Mouse (Mus musculus): Measurements from ENCODE around the gene Pdilt.
"Not testable (repeated sequence)": the region's sequence is repeated elsewhere in the genome, so short reads cannot be mapped to it uniquely, and the experiment has no call there.

DNA sequence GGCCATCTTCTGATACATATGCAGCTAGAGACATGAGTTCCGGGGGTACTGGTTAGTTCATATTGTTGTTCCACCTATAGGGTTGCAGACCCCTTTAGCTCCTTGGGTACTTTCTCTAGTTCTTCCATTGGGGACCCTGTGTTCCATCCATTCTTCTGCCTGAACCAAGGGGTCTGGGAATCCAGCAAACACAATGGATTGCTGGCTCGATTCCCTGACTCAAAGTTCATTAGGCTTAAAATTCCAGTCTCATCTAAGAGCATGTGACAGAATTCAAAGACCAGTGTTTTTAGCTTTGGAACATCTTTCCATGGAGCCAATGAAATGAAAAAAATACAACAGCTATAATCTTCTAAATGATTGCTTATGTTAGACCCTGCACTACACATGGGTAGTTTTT, 39.2 kb upstream of the Pdilt start:
- not testable (repeated sequence) for TF ChIP-seq POLR2A, CTCF (IDR thresholded peaks at IDR 0.05; ENCODE audit: insufficient read depth, low read depth, low read length)
